Mouse (Mus musculus) cerebellum, adult 11-12 months (tissue): Measurements from ENCODE around the gene Vps13d.

Source experiments
- DNase-seq: peaks from one replicate; pipeline ENCODE4 v3.0.0; 2022

The Vps13d gene

DNA sequence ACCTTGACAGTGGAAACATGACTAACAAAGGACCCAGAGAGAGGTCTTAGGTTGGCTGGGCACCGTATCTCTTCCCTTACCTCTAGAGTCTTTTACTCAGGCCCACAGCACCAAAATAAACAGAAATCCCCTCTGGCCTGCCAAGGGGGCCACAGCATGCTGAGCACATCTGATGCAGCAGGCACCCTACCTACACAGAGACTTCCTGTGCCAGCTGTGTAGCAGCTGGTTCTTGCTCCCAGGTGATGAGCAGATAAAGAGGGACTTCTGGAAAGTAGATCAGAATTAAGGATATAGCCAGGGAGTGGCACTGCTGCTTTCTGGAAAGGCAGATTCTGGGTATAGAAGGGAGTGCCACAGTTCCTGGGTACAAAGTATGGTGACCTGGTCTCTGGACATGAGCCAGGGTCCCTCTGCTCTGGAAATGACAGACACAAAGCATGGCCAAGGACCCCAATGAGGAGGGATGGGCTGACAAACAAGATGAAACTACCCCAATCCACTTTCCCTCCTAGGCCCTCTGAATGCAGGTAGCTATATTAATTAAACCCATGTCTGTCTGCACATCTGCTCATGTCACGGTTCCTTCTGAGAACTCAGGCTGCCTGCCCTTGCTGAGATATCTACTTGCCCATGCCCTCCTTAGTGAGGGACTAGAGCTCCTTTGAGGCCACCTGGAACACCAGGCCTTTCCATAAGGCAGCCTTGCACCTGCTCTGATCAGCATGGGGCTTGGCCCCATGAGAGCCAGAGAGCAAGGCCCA, 195.8 kb downstream of the Vps13d start:
- DNase-seq: no peak

DNA sequence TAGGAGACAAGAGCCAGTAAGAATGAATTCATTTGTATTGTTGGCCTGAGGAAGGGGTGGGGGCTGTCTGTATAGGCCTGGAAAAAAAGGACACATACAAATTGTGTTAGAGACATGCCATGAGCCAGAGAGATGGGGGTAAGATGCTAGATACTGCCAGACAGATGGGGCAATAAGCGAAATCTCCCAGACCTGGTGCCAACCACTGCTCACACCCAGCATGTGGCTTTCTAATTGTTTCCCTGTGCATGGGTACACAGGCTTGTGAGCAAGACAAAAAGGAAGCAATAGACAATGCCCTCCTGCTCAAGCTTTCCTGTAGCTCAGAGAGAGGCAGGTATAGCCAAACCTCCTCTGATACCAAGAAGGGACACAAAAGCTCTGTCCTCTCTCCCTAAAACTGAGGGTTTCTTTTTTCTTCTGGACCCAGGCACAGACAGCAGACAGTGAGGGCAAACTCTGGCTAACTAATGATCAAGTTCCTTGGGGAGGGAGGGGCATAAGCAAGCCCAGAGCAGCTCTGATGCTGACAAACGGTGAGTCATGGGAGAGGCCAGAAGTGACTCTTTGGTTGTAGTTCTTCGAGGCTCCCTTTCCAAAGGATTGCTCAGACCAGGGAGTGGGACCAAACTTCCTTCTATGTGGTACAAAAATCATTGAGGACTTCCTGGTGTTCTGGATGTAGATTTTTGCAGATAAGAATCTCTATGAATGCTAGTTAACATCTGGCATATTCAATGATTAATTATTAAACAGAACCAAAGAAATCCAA, 196.7 kb downstream of the Vps13d start:
- no peak for DNase-seq

DNA sequence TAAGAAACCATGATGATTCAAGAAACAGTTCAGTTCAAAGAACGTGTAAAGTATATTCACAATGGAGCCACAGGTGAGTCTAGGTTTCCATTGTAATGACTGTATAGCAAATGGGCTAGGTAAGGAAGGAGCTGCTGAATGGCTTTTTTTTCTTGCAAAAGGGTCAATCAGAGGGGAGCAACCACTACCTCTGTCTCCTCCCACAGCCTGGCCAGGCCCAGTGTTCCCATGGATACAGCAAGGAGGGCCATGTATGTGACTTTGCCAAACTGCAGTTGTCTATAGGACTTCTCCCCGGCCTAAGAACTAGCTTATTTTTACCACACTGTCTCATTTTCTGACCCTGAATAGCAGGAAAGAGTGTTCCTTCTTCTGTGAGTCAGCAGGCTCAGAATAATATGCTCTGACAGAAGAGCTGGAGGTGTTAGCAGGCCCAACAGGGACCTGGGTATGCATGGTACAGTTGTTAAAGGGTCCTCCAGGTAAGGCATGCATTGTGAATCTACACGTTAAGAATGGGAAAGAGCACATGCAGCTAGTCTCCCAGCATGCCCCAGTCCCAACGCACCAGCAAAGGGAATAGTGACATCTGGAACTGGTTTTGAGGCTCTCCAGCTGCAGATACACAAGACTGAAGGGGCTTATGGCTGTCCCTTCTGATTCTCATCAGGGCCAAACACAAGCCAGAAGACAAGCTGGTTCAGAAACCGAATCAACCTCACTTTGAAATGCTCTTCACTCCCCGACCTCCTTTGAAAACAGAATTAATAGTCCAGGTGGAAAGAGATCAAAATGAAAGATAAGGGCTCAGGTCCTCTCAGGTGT, 197.6 kb downstream of the Vps13d start:
- no peak for DNase-seq

DNA sequence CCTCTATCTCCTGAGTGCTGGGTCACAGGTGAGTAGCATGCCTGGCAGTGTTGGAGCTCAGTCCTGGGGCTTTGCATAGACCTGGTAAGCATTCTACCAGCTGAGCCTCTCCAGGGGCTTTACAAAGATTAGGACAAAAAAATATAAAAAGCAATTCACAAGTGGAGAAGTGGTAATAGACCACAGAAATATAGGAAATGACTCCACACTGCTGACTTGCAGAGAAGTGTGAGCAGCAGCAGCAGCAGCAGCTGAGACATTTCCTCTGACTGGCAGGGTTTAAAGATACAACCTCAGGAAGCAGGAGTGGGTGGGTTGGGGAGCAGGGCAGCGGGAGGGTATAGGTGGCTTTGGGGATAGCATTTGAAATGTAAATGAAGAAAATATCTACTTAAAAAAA, 199.0 kb downstream of the Vps13d start:
- no peak for DNase-seq

DNA sequence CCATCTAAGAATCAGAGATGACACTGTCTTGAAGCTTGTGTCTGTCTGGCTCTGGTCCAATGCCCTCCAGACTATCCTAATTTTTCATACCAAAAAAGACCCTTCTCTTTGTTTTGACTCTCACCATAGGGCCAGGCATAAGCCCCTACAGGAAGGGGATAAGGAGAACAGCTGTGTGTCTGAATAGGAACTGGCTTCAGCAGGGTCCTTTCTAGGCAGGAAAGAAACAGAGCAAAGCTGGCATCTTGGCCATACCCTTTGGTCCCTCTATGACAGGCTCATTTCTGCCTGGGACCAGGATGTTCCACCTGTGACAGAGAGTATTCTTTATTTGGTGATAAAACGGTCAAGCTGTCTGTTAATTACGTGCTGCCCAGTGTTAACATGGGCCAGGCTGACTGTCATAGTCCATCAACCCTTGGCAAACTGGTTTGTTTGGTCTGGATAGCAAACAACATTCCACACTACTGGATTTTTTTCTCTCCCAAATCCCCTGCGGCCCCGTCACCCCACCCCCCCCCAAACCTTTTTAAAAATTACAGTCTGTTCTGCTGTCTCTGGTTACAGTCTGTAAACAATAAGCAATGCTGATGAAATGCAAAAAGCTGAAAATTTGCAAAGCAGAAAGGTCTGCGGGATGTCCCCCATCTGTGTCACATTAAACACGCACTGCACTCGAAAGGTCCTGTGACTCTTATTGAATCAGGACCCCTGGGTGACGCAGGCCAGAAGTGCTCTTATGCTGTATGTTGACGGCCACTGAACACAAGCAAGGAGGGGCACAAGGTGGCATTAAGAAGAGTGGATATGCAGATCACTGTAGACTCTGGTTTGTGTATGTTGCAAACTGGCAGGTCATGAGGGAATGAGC, 201.5 kb downstream of the Vps13d start:
- DNase-seq: no peak

DNA sequence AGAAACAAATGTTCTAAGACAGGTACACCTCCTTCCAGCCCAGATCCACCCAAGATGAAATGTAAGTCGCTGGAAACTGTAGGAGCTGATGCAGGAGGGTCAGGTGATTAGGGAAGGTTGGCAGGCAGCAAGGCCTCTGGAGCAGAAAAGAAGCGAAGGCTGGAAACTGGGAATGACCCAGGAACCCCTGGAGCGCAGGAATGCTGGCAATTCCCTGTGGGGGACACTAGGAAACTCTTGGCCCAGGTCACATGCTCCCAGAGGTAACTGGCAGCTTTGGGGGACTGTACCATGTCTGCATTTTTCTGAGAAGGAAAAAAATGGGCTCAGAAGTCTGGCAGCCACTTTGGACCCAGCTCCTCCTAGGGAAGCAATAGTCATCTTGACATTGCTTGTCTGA, 202.4 kb downstream of the Vps13d start:
- DNase-seq: no peak

DNA sequence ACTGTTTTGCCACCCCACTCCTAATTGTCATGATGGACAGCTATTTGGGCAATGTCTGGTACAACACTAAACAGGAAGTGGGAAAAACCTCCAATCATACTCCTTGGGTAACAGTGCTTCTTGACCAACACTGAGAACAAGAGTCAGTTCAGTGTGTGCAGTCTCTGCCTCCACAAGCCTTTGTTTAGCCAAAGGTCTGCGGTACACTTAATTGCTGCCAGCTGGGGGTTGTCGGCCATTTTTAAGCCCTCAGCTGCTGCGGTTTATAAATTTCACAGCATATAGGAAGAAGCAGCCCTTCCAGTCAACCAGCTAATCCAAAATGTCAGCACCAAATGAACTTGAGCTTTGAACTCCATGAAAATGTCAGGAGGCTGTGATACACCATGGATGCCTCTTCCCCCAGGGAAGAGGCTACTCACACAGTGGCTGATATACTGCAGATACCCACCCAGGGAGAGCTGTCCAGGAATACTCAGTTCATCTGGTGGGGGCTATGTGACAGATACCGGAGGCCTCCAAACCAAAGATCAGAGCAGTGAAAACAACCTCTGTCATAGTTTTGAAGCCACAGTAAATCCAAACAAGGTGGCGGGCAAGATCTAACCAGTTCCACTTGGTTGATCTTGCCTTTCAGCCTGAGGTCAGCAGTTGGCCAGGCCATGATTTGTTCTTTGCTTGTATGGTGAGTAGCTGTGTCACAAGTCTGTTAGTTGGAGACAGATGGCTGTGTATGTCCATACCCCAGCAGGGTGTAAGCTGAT, 206.2 kb downstream of the Vps13d start:
- DNase-seq: no peak

DNA sequence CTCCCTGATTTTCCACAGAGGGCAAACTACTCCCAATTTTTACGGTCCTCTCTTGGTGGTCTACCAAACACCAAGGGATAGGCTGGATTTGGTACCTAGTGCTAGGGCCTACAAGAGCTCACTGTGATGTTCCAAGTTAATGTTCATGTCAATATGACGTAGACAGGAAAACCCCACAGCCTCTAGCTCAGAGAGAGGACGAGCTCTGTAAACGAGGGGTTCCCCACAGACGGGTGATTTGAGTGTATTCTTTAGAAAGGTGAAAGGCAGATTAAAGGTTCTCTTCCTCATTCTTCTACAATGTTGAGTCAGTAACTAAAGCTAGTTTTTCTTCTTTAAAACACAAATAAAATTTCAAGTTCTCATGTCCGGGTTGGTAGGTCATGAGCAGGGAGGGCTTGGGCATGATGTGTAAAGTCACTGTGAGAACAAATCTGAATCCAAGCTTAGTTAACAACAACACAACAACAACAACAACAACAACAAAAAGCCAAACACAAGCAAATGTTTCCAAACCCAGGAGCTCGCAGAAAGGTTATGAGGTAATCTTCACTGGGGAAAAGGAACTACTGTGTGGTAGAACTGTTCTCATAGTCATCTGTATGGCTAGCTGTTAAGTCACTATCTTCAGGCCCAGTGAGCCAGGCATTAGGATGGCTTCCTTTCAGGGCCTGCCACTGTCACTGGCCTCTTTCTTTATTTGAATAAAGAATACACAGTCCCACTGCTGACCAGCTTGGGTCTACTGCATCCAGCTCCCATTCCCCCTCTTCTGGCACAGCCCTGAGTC, 208.6 kb downstream of the Vps13d start:
- DNase-seq: no peak

DNA sequence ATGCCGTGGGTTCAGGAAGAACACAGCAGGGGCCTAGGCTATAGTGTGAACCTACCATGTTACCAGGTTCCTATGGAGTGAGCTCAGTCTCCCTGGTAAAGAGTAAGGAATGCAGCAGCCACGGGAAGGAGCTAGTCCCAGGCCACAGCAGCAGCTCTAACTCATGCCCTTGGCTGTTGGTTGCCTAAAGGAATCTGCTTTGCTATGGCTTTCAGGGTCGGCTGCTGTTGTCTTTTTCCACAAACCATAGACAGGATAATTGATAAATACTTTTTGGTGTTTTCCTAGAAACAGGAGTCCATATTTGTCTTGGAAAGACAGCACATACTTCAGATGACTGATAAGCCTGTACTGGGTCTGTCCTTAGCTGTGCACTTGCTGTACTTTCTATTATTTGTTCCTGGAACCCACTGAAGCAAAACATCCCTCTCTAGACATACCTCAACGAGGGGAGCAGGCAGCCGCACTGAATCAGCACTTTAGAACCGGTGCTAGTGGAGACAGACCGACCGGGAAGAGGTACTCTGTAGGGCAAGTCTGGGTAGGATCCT, 210.9 kb downstream of the Vps13d start:
- DNase-seq: no peak

DNA sequence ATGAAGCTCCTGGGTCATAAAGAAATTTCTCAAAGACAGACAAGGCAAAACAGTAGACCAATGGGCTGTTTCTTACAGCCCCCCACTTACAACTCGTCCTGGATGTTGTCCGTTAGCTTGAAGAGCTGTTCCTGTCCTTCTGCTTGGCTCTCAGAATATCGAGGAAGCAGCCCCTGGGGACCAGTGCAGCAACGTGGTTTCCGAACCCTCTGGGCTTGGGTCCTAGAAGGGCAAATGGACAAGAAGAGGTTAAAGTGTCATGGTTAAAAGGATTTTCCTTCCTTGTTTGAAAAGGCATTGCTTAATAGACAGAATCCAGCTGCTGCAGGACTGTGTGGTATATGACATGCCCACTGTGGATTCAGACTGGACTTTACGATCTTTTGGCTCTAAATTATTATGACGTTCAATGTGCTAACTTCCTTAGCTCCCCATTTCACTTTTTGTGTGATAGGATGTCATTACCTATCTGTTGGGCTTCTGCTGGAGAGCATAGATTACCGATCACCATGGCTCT, 211.5 kb downstream of the Vps13d start:
- no peak for DNase-seq

DNA sequence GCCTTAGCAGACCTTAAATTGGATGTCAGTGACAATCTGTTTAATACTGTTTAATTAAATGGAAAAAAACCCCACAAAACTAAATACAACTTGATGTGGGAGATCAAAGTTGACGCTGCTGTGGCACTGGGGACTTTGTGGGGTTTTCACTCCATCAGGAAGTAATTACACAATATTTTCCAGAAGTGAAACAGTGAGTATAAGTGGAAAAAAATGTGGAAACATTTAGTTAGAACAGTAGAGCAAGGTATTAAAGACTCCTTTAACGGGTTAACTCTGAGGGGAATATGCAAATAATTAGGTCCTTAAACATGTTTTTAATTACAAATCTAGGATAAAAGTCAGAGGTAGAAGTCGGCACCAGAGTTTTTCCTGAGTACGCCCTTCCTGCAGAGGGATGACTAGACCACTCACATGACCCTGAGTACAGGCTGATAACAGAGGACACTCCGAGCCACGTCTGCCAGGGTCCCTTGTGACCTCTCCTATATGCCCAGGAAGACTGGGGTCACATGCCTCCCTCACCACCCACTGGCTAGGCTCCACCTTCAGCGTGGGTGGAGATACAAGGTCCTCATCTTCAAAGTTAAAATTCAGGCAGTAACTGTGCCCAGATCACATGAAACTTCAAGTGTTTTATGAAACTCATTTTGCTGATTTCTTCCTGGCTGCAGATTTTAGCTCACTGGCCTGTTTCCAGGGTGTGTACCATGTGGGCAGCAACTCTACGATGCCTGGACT, 213.8 kb downstream of the Vps13d start:
- no peak for DNase-seq

DNA sequence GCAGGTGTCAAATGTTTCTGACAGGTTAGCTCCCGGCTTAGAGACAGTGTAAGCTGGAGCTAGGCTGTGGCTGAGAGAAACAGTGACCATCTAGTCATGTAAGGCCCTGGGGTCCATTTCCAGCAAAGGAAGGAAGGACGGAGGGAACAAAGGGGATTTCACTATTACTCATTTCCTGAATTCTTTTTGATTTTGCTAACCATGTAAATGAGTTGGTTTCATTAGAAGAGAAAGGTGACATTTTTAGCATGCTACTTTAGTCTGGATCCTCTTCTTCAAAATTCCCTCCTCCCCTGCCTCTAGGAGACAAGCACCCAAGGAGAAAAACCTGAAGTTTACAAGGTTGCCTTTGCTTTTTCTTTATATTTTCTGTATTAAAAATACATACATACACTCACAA, 214.7 kb downstream of the Vps13d start:
- no peak for DNase-seq

DNA sequence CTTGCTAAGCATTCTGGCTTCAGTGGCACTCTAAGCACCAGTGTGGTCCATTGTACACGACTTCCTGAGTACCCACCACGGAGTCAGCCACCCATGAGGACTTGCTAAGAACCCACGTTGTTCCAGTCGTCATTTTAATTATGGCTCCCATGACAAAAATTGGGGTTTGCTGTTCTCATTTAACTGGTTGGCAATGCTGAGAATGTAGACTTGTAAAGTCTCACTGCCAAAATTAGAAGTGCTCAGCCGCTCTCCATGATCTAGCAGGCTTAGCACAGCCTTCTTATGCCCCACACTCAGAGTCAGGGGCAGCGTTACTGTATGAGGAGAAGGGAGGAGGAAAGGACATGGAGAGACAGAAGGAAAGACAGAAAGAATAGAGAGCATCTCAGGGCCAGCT, 216.8 kb downstream of the Vps13d start:
- DNase-seq: no peak

DNA sequence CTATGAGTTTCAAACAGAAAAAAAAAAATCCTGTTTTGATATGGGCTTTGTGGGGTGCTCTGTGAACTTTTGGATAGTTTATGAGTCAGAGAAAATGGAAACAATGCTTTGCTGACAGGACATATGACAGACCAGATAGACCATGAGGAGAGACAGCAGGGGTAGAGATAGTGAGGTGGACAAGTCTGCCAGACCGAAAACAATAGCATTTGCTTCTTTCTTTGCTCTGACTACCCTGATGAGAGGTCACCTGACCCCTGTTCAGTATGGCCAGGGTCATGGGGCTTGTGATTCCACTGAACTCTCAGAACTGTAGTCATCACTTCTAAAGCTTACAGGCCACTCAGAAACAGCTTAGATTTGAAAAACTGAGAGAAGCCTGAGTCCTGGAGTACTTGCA, 217.7 kb downstream of the Vps13d start:
- DNase-seq: no peak

DNA sequence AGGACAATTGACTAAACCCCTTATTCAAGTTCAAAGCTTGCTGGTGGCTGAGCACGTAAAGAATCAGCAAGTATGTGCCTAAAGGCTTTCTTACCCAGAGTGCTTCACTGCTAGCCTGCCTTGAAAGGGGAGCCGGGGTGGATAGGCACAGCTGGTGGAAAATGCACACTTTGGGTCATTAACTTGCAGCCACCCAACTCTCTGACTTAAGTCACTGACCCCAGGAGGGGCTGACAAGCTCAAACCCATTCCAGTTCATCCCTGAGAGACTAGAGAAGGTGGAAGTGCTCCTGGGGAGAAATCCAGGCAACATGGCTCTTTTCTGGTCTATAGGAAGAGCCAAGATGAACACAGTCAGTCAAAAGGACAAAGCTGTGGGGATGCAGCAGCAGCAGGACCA, 219.3 kb downstream of the Vps13d start:
- no peak for DNase-seq

DNA sequence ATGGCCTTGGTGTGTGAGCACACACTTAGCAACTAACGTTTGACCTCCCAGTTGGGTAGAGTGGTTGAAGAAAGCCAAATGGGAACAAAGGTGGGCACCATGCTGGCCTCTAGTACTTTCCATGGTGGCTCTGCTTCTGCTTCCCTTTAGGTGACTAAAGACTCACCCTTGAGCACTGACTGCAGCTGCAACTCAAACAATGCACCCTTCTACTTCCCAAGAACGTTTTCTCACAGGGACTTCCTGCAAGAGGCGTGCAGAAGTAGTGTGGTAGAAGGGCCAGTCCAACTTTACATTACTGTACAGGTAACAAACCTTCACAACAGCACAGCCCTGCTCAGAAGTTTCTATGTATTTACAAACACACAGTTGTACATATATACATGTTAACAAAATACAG, 220.3 kb downstream of the Vps13d start:
- no peak for DNase-seq

DNA sequence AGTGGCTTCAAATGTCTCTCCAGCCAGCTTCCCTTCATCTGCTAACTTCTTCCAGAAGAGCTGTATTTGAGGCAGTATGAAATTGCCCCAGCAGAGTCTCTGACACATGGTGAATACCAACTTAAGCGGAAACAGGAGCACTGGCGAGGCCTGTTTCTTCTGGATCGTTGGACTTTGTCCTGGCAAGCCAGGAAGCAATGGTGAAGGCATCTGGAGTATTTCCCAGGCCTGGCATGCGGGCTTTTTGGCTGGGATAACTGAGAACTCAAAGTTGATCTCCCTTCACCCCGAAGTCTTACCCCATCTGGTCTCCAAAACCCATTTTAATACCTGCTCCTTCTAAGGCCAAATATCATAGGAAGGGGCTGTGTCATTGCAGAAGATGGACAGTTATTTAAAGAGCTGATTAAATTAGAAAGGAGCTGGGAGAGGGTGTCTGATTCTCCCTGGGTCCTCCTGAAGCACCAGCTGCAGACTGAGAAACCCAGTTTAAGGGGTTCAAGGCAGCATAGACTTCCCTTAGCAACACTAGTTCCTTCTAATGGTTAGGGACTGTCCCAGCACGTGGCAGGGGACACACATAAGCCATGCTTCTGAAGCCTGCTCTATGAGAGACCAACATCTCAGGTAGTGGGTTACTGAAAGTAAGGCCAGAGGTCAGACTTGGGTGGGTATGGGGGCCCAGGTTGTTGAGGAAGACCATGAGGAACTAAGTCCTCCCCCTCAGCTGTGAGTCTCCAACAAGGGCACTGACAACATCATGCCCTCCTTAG, 221.7 kb downstream of the Vps13d start:
- DNase-seq: peak; percentile 80

DNA sequence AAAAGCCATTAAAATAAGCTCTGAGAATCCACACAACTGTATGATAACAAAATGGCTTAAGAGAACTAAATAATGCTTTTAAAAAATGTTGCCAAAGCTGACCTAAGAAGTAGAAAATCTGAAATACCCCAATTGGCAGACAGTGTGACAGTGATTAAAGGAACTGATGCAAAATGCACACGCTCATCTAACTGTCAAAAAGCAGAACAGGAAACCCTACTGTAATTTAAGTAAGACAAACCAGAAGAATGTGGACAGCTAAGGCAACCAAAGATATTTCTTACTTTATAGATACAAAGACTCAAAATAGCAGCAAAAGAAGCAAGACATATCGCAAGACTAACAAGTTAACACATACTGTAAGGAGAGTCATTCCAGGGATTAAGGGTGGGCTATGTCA, 223.8 kb downstream of the Vps13d start:
- DNase-seq: no peak

DNA sequence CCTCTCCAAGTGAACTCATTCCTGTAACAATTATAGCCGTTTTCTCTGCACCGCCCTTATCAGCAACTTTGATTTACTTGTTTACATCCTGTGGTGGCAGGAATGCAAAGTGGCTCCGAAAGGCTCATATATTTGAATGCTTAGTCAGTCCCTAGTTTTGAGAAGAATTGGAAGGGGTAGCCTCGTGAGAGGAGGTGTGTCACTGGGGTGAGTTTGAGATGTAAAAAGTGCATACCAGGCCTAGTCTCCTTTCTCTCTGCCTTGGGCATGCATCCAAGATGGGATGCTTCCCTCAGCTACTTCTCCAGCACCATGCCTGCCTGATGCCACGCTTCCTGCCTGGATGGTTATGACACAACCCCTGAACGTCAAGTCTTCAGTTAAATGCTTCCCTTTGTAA, 225.8 kb downstream of the Vps13d start:
- DNase-seq: no peak
